Mouse (Mus musculus) ES-E14 (cell line): ENCODE measurements around the gene Ccdc13. TPM values are rescaled to one million over a fixed set of nuclear protein-coding genes. Genes with fewer than 3 reads are reported as not detected.

Experiments used
- DNase-seq: peaks from one replicate; pipeline ENCODE4 v3.0.0-alpha.2; 2013; ENCODE audit warnings: low read depth, low spot score
- H3K27ac ChIP-seq: 2 replicates; pipeline ENCODE4 v1.5.1; 2012; ENCODE audit warnings: low read depth, mild to moderate bottlenecking, low read length, moderate library complexity, mixed read lengths; ENCODE audit not compliant: poor library complexity, insufficient read depth, severe bottlenecking
- H3K36me3 ChIP-seq: 2 replicates; pipeline ENCODE4 v1.6.1; 2012; ENCODE audit warnings: mild to moderate bottlenecking, low read length, moderate library complexity, mixed read lengths; ENCODE audit not compliant: control insufficient read depth, poor library complexity, insufficient read depth, severe bottlenecking
- H3K4me1 ChIP-seq, 2 experiments: fragments of 150-350 bp in 1 of 2; sonication (generic) in 1 of 2; 2 replicates each; pipeline ENCODE4 v1.6.1; 2012; ENCODE audit warnings: low read length in 2 of 2, mild to moderate bottlenecking in 1 of 2, mixed read lengths in 1 of 2; ENCODE audit not compliant: control insufficient read depth in 2 of 2, insufficient read depth in 2 of 2, poor library complexity in 1 of 2
- H3K4me3 ChIP-seq, 2 experiments: fragments of 150-350 bp in 1 of 2; sonication (generic) in 1 of 2; 2 replicates each; pipeline ENCODE4 v1.5.1; 2012; ENCODE audit warnings: low read length in 2 of 2, low read depth in 1 of 2, mild to moderate bottlenecking in 1 of 2, mixed read lengths in 1 of 2; ENCODE audit not compliant: insufficient read depth in 1 of 2, poor library complexity in 1 of 2, severe bottlenecking in 1 of 2
- H3K9ac ChIP-seq: 2 replicates; pipeline ENCODE4 v1.6.1; 2012; ENCODE audit warnings: low read depth, mild to moderate bottlenecking, low read length, mixed read lengths; ENCODE audit not compliant: poor library complexity, insufficient read depth, severe bottlenecking
- H3K9me3 ChIP-seq: fragments of 150-350 bp; sonication (generic); 2 replicates; pipeline ENCODE4 v1.6.1; 2012; ENCODE audit warnings: low read depth, mild to moderate bottlenecking, low read length; ENCODE audit not compliant: control insufficient read depth, insufficient read depth
- CHD2 ChIP-seq: IDR thresholded peaks from 2 replicates; pipeline ENCODE4 v1.6.1; 2014; ENCODE audit warnings: mild to moderate bottlenecking, low read depth, low read length, inconsistent platforms
- HCFC1 ChIP-seq: IDR thresholded peaks from 2 replicates; pipeline ENCODE4 v1.6.1; 2012; ENCODE audit warnings: low read length, inconsistent platforms, borderline replicate concordance; ENCODE audit not compliant: insufficient read depth
- MAFK ChIP-seq: IDR thresholded peaks from 2 replicates; pipeline ENCODE4 v1.6.1; 2014; ENCODE audit warnings: mild to moderate bottlenecking, low read depth, low read length, inconsistent platforms; ENCODE audit not compliant: insufficient read depth
- ZC3H11A ChIP-seq: IDR thresholded peaks from 2 replicates; pipeline ENCODE4 v1.6.1; 2012; ENCODE audit warnings: low read depth, mild to moderate bottlenecking, inconsistent platforms, low read length, borderline replicate concordance
- ZNF384 ChIP-seq: IDR thresholded peaks from 2 replicates; pipeline ENCODE4 v1.6.1; 2012; ENCODE audit warnings: low read depth, low read length, inconsistent platforms
- in situ Hi-C, 2 experiments: fragments of 600-800 bp; cut with MboI; formaldehyde crosslinking; loops; one replicate each; pipeline ENCODE4 v1.15.1; 2025; ENCODE audit warnings: low sequenced_read_pairs in 2 of 2, inconsistent platforms in 1 of 2; ENCODE audit not compliant: unreplicated experiment in 2 of 2
- total RNA-seq: library from RNA; depleted of rRNA; stranded (reverse); fragments of 300-350 nt; gene quantifications from 2 replicates; pipeline ENCODE4 v1.2.3, GENCODE M21; 2012

Gene Ccdc13
- total RNA-seq, 1 experiment, result 0.58 TPM

- no peak overlapping the region for H3K27ac ChIP-seq
- no peaks in the 10 kb centered on the region for H3K9me3 ChIP-seq
- no peak overlapping the region for H3K4me3 ChIP-seq
- no peaks in the 10 kb centered on the region for H3K36me3 ChIP-seq
- in situ Hi-C loops, result no loop called here
- TF ChIP-seq MAFK (no peak), ZNF384 (no peak), CHD2 (no peak), ZC3H11A (no peak), HCFC1 (no peak)
- DNase-seq, result no peak
- H3K4me1 ChIP-seq, result peaks cover 0 to 7% of the 10 kb centered on the region in 2 experiments; a peak in 1 of 4 replicates
- no peak overlapping the region for H3K9ac ChIP-seq
Measured at GRCm38 (mm10) chr9:121794972-121795539, 44.2 kb downstream of the Ccdc13 start.

GRCm38 (mm10) chr9:121791757-121792521 is 47.3 kb downstream of the Ccdc13 start, which contains the start of gene Hhatl:
Hhatl (minus strand) TSS chr9:121792507.
- Histone ChIP-seq H3K4me1 (no peaks in the 10 kb centered on the region), H3K36me3 (no peaks in the 10 kb centered on the region), H3K9ac (no peak within 1 kb of the TSS), H3K9me3 (no peaks in the 10 kb centered on the region), H3K4me3 (no peak within 1 kb of the TSS), H3K27ac (no peak within 1 kb of the TSS)
- DNase-seq, result no peak
- in situ Hi-C loops, result no loop called here
- TF ChIP-seq ZNF384 (no peak), CHD2 (no peak), ZC3H11A (no peak), MAFK (no peak), HCFC1 (no peak)

DNA sequence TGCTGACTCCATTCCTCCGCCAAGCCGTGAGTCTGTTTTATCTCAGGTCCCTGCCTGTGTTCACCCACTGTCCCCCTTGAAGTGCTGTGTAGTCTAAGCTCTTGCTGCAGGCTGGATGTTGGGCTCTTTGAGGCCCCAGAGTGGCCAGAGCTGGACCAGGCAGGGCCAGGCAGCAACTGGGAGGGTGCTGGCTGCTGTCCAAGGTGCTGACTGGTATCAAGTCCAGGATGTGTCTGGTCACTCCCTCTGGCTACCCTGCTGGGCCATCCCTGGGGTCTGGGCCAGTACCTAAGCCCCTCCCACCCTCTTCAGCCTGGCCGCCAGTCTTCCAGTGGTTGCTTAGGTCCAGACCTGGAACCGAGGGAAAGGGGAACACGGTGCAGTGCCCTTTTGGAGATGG is 48.1 kb downstream of the Ccdc13 start:
- in situ Hi-C loops, result no loop called here
- TF ChIP-seq MAFK (no peak), ZC3H11A (no peak), ZNF384 (no peak), HCFC1 (no peak), CHD2 (no peak)
- Histone ChIP-seq H3K4me1 (no peaks in the 10 kb centered on the region), H3K4me3 (no peak overlapping the region), H3K36me3 (no peaks in the 10 kb centered on the region), H3K9ac (no peak overlapping the region), H3K27ac (no peak overlapping the region), H3K9me3 (no peaks in the 10 kb centered on the region)
- DNase-seq, result no peak

DNA sequence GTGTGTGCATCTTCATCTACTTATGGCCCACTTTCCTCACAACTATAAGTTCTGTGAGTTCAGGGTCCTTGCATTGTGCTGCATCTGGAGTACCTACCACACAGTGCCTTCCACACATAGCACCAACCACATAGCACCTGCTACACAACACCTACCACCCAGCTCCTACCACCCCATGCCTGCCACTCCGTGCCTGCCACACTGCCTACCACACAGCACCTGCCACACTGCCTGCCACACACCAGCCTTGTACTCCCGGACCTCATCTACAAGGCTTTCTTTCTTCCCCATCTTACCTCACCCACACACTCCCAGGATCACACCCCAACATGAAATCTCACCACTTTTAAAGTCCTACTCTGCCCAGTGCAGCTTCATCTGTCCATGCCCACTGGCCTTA is 52.9 kb downstream of the Ccdc13 start:
- Histone ChIP-seq H3K9ac (no peak overlapping the region), H3K9me3 (no peaks in the 10 kb centered on the region), H3K4me1 (no peaks in the 10 kb centered on the region; a peak in 1 of 4 replicates), H3K4me3 (no peak overlapping the region), H3K36me3 (no peaks in the 10 kb centered on the region), H3K27ac (no peak overlapping the region)
- TF ChIP-seq ZC3H11A (no peak), ZNF384 (no peak), HCFC1 (no peak), MAFK (no peak), CHD2 (no peak)
- no peak for DNase-seq
- in situ Hi-C loops, result no loop called here
